Comparison of ENCODE assay signal across 7 mouse cellular contexts in genomic region chr2:37452376-37452760, GRCm38 (mm10). TPM values are rescaled to one million over a fixed set of nuclear protein-coding genes. Genes with fewer than 3 reads are reported as not detected.
A peak's percentile ranks its signal among the peaks of the same experiment; 100 is the strongest.
DNase-seq lines count a peak whose midpoint lies in the region; ATAC-seq and TF ChIP-seq lines count a peak whose summit lies in the region.

No protein-coding gene starts in this region.

- H3K9ac ChIP-seq in embryonic facial prominence, embryonic 11.5 days (replicated peaks; ENCODE audit: low read length): peak overlapping the region; percentile 90
- peak overlapping the region; percentile 92 for H3K9ac ChIP-seq in hindbrain, embryonic 11.5 days (ENCODE audit: low read depth, low read length)
- peak overlapping the region; percentile 95 for H3K9ac ChIP-seq in midbrain, embryonic 12.5 days (replicated peaks)

- H3K4me3 ChIP-seq in lung, adult 2 months (replicated peaks; ENCODE audit: extremely low read depth, low read depth, low read length): peak overlapping the region; percentile 66
- H3K4me3 ChIP-seq in embryonic facial prominence, embryonic 11.5 days (ENCODE audit: low read depth, low read length): peak overlapping the region; percentile 90
- H3K4me3 ChIP-seq in hindbrain, embryonic 11.5 days (ENCODE audit: low read depth, low read length): peak overlapping the region; percentile 93
- peak overlapping the region; percentile 95 for H3K4me3 ChIP-seq in midbrain, embryonic 12.5 days

- H3K4me2 ChIP-seq in embryonic facial prominence, embryonic 11.5 days (ENCODE audit: low read depth, low read length): peak overlapping the region; percentile 78
- H3K4me2 ChIP-seq in hindbrain, embryonic 11.5 days (replicated peaks; ENCODE audit: low read depth, low read length): peak overlapping the region; percentile 75
- H3K4me2 ChIP-seq in midbrain, embryonic 12.5 days (replicated peaks): peak overlapping the region; percentile 92

- TF ChIP-seq POLR2A in lung, adult 2 months (IDR thresholded peaks at IDR 0.05; ENCODE audit: borderline replicate concordance, extremely low read depth, low read depth, low read length): no peak

- peak overlapping the region; percentile 62 for H3K27ac ChIP-seq in embryonic facial prominence, embryonic 11.5 days (replicated peaks; ENCODE audit: low read depth, low read length)
- H3K27ac ChIP-seq in hindbrain, embryonic 11.5 days (ENCODE audit: low read depth, low read length): peak overlapping the region; percentile 79
- peak overlapping the region; percentile 85 for H3K27ac ChIP-seq in midbrain, embryonic 12.5 days (replicated peaks)

- H3K27me3 ChIP-seq in embryonic facial prominence, embryonic 11.5 days (ENCODE audit: control insufficient read depth, insufficient read depth, low read length): no peaks in the 10 kb centered on the region
- no peaks in the 10 kb centered on the region for H3K27me3 ChIP-seq in hindbrain, embryonic 11.5 days (ENCODE audit: control insufficient read depth, insufficient read depth, low read length)
- no peaks in the 10 kb centered on the region for H3K27me3 ChIP-seq in midbrain, embryonic 12.5 days

- no peak for TF ChIP-seq CTCF in lung, adult 2 months (IDR thresholded peaks at IDR 0.05; ENCODE audit: insufficient read depth, low read length)

- WGBS in lung, adult 2 months: 1% methylated on average over 22 of the region's 24 CpGs
- 1% methylated on average over 17 of the region's 24 CpGs for WGBS in embryonic facial prominence, embryonic 11.5 days
- 1% methylated on average over 19 of the region's 24 CpGs for WGBS in hindbrain, embryonic 11.5 days
- under 1% methylated on average over 17 of the region's 24 CpGs for WGBS in midbrain, embryonic 12.5 days

- DNase-seq in lung, adult 2 months: no peak
- no peak for DNase-seq in lung, postnatal 36 days
- DNase-seq in embryonic facial prominence, embryonic 11.5 days (ENCODE audit: low spot score): peak; percentile 66
- DNase-seq in hindbrain, embryonic 11.5 days (ENCODE audit: low spot score): no peak
- DNase-seq in thymus, postnatal 0 days (ENCODE audit: low spot score): no peak
- DNase-seq in adrenal gland, postnatal 10 days: no peak

- H3K9me3 ChIP-seq in embryonic facial prominence, embryonic 11.5 days (replicated peaks; ENCODE audit: control insufficient read depth, low read length): no peaks in the 10 kb centered on the region
- no peaks in the 10 kb centered on the region for H3K9me3 ChIP-seq in hindbrain, embryonic 11.5 days (ENCODE audit: control insufficient read depth, low read length)
- no peaks in the 10 kb centered on the region for H3K9me3 ChIP-seq in midbrain, embryonic 12.5 days

- ATAC-seq in embryonic facial prominence, embryonic 11.5 days (replicated peaks; ENCODE audit: insufficient number of reproducible peaks, low FRiP score, low TSS enrichment, low read depth): peak; percentile 94
- ATAC-seq in hindbrain, embryonic 11.5 days (ENCODE audit: low FRiP score): peak; percentile 91
- peak; percentile 87 for ATAC-seq in midbrain, embryonic 12.5 days (ENCODE audit: low FRiP score, low read depth)

- no peaks in the 10 kb centered on the region for H3K36me3 ChIP-seq in embryonic facial prominence, embryonic 11.5 days (replicated peaks; ENCODE audit: control insufficient read depth, insufficient read depth, low read depth, low read length)
- H3K36me3 ChIP-seq in hindbrain, embryonic 11.5 days (ENCODE audit: control insufficient read depth, insufficient read depth, low read length): no peaks in the 10 kb centered on the region
- H3K36me3 ChIP-seq in midbrain, embryonic 12.5 days: no peaks in the 10 kb centered on the region

- H3K4me1 ChIP-seq in lung, adult 2 months (ENCODE audit: control insufficient read depth, insufficient read depth, low read length): peaks cover 5% of the 10 kb centered on the region
- H3K4me1 ChIP-seq in embryonic facial prominence, embryonic 11.5 days (ENCODE audit: control insufficient read depth, insufficient read depth, low read length): no peaks in the 10 kb centered on the region
- H3K4me1 ChIP-seq in hindbrain, embryonic 11.5 days (replicated peaks; ENCODE audit: control insufficient read depth, insufficient read depth, low read length): peaks cover 3% of the 10 kb centered on the region; the same call in 1 of the 2 replicates
- peaks cover 7% of the 10 kb centered on the region for H3K4me1 ChIP-seq in midbrain, embryonic 12.5 days

RNA-seq across cellular contexts. Expression of gene Rabgap1, which starts 9.3 kb away (rescaled TPM):
- 8.6 and 13.9 TPM in 2 replicates for polyA plus RNA-seq in lung, adult 2 months (2012; rRNA removed)
- polyA plus RNA-seq in embryonic facial prominence, embryonic 11.5 days (2014; fragmentation: Nextera tagmentation; extraction: Ambion mirVana): 46.7 and 50.5 TPM in 2 replicates
- polyA plus RNA-seq in hindbrain, embryonic 11.5 days (2014; fragmentation: Nextera tagmentation; extraction: Ambion mirVana): 51.3 and 86.2 TPM in 2 replicates
- 65.5 and 70.5 TPM in 2 replicates for polyA plus RNA-seq in midbrain, embryonic 12.5 days (2016; fragmentation: Nextera tagmentation; extraction: Ambion mirVana)
- polyA plus RNA-seq in thymus, postnatal 0 days (2015; fragmentation: Nextera tagmentation; extraction: Ambion mirVana): 19.8 and 25.7 TPM in 2 replicates
- total RNA-seq in adrenal gland, postnatal 10 days (2021): 10 to 100 TPM; 49.5 to 61.9 TPM

RNA-seq across cellular contexts. Expression of gene Zbtb6, which starts 9.4 kb away (rescaled TPM):
- 1.7 and 2.4 TPM in 2 replicates for polyA plus RNA-seq in lung, adult 2 months (2012; rRNA removed)
- 5.3 and 5.8 TPM in 2 replicates for polyA plus RNA-seq in embryonic facial prominence, embryonic 11.5 days (2014; fragmentation: Nextera tagmentation; extraction: Ambion mirVana)
- 6.4 and 7.2 TPM in 2 replicates for polyA plus RNA-seq in hindbrain, embryonic 11.5 days (2014; fragmentation: Nextera tagmentation; extraction: Ambion mirVana)
- polyA plus RNA-seq in midbrain, embryonic 12.5 days (2016; fragmentation: Nextera tagmentation; extraction: Ambion mirVana): 11.9 and 12.4 TPM in 2 replicates
- polyA plus RNA-seq in thymus, postnatal 0 days (2015; fragmentation: Nextera tagmentation; extraction: Ambion mirVana): 5.1 and 5.8 TPM in 2 replicates
- 10 to 100 TPM; 12.6 to 13.6 TPM for total RNA-seq in adrenal gland, postnatal 10 days (2021)

RNA-seq across cellular contexts. Expression of gene Zbtb26, which starts 9.4 kb away (rescaled TPM):
- 1.8 and 2.8 TPM in 2 replicates for polyA plus RNA-seq in lung, adult 2 months (2012; rRNA removed)
- polyA plus RNA-seq in embryonic facial prominence, embryonic 11.5 days (2014; fragmentation: Nextera tagmentation; extraction: Ambion mirVana): 11.5 and 14.2 TPM in 2 replicates
- 12.5 and 13.6 TPM in 2 replicates for polyA plus RNA-seq in hindbrain, embryonic 11.5 days (2014; fragmentation: Nextera tagmentation; extraction: Ambion mirVana)
- 13.6 and 14.0 TPM in 2 replicates for polyA plus RNA-seq in midbrain, embryonic 12.5 days (2016; fragmentation: Nextera tagmentation; extraction: Ambion mirVana)
- polyA plus RNA-seq in thymus, postnatal 0 days (2015; fragmentation: Nextera tagmentation; extraction: Ambion mirVana): 3.6 and 4.7 TPM in 2 replicates
- total RNA-seq in adrenal gland, postnatal 10 days (2021): 10 to 100 TPM in 1 of 2 experiments, 1 to 10 TPM in 1; 6.2 to 10.2 TPM

RNA-seq across cellular contexts. Expression of gene Rc3h2, which starts 29.7 kb away (rescaled TPM):
- polyA plus RNA-seq in lung, adult 2 months (2012; rRNA removed): 5.7 and 8.6 TPM in 2 replicates
- polyA plus RNA-seq in embryonic facial prominence, embryonic 11.5 days (2014; fragmentation: Nextera tagmentation; extraction: Ambion mirVana): 14.0 and 16.2 TPM in 2 replicates
- 22.7 and 33.4 TPM in 2 replicates for polyA plus RNA-seq in hindbrain, embryonic 11.5 days (2014; fragmentation: Nextera tagmentation; extraction: Ambion mirVana)
- polyA plus RNA-seq in midbrain, embryonic 12.5 days (2016; fragmentation: Nextera tagmentation; extraction: Ambion mirVana): 33.4 and 39.7 TPM in 2 replicates
- 8.9 and 12.4 TPM in 2 replicates for polyA plus RNA-seq in thymus, postnatal 0 days (2015; fragmentation: Nextera tagmentation; extraction: Ambion mirVana)
- total RNA-seq in adrenal gland, postnatal 10 days (2021): 10 to 100 TPM; 34.8 to 43.4 TPM
